Mouse (Mus musculus): ENCODE results near the gene Gp5. TPM values are rescaled to one million over a fixed set of nuclear protein-coding genes. Genes with fewer than 3 reads are reported as not detected.

The Gp5 gene
- total and polyA plus RNA-seq, 2 experiments = 0.20 to 0.28 TPM

DNA sequence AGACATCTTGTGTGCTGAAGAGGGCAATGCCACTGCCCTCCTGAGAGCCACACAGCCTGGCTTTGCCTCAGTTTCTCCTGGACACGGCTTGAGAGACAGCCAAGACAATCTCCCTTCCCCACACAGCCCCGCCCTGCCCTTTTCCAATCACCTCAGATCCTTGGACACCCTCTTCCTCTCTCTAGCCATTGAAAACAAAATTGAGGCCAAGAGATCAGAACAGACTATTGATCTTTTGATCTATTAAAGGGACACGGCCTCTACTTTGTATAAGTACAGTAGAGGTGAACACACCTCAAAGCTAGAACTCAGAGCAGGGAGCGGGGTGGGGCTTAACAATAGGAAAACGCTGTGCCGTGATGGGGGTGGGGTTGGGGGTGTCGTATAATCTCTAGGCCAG lies 52.1 kb downstream of the Gp5 start:
- WGBS = 32% methylated on average over 7 of the region's 7 CpGs
- Histone ChIP-seq H3K27me3 (ENCODE audit: control insufficient read depth, insufficient read depth, low read length) (no peaks in the 10 kb centered on the region), H3K36me3 (ENCODE audit: control insufficient read depth, insufficient read depth, low read length) (no peaks in the 10 kb centered on the region), H3K4me1 (ENCODE audit: control insufficient read depth, insufficient read depth, low read length) (peaks cover 59% of the 10 kb centered on the region), H3K79me2 (ENCODE audit: control insufficient read depth, insufficient read depth, low read length) (peaks cover 10% of the 10 kb centered on the region; the same call in 1 of the 2 replicates), H3K9ac (ENCODE audit: low read depth, low read length) (0 out of 2 replicates have a peak overlapping the region, but pooled peaks have one; percentile 1), H3K4me3 (ENCODE audit: insufficient read depth, low read depth, low read length) (no peak overlapping the region), H3K27ac (replicated peaks; ENCODE audit: insufficient read depth, low read depth, low read length) (peak overlapping the region; percentile 89)
- TF ChIP-seq CTCF (IDR thresholded peaks at IDR 0.05; ENCODE audit: low read depth, low read length) (no peak), POLR2A (IDR thresholded peaks at IDR 0.05; ENCODE audit: extremely low read depth, insufficient read depth, low read length) (no peak)
- peak; percentile 92 for DNase-seq (ENCODE audit: extremely low read depth, low read depth, low spot score)

DNA sequence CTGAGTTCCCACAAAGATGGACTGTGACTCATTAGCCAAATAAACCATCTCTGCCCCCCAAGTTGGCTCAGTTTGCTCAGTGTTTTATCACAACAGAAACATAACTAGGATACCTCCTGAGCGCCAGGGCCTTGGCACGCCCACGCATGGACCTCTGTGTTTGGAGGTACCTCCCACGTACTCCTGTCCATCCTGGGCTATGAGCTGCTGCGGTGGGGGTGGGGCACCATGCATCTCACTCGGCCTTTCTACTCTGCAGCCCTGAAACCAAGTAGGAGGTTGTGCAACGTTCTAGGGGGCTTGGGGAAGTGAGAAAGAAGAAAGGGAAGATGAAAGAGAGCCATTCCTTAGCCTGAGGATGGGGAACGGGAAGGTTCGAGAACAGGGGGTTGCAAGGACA lies 52.9 kb downstream of the Gp5 start:
- H3K27ac ChIP-seq (replicated peaks; ENCODE audit: insufficient read depth, low read depth, low read length) = peak overlapping the region; percentile 89
- no peaks in the 10 kb centered on the region for H3K27me3 ChIP-seq (ENCODE audit: control insufficient read depth, insufficient read depth, low read length)
- peaks cover 59% of the 10 kb centered on the region for H3K4me1 ChIP-seq (ENCODE audit: control insufficient read depth, insufficient read depth, low read length)
- H3K79me2 ChIP-seq (ENCODE audit: control insufficient read depth, insufficient read depth, low read length) = peaks cover 10% of the 10 kb centered on the region; the same call in 1 of the 2 replicates
- H3K4me3 ChIP-seq (ENCODE audit: insufficient read depth, low read depth, low read length) = no peak overlapping the region
- DNase-seq (ENCODE audit: extremely low read depth, low read depth, low spot score) = peak; percentile 83
- TF ChIP-seq CTCF (IDR thresholded peaks at IDR 0.05; ENCODE audit: low read depth, low read length) = no peak
- no peak for TF ChIP-seq POLR2A (IDR thresholded peaks at IDR 0.05; ENCODE audit: extremely low read depth, insufficient read depth, low read length)
- 26% methylated on average over 9 of the region's 9 CpGs for WGBS
- no peaks in the 10 kb centered on the region for H3K36me3 ChIP-seq (ENCODE audit: control insufficient read depth, insufficient read depth, low read length)
- peak overlapping the region; percentile 1; the same call in 1 of the 2 replicates for H3K9ac ChIP-seq (ENCODE audit: low read depth, low read length)

Other genes with a start within 250 kb of the Gp5 start
- gene Hes1, start 246.4 kb downstream of the Gp5 start, total RNA-seq (2014; rRNA removed) = 2.8 and 5.8 TPM in 2 replicates
- gene Hes1, start 246.4 kb downstream of the Gp5 start, polyA plus RNA-seq (2012; rRNA removed) = 26.9 and 28.5 TPM in 2 replicates
- 137 and 158 TPM in 2 replicates for gene Cpn2, start 43.3 kb downstream of the Gp5 start, total RNA-seq (2014; rRNA removed)
- gene Cpn2, start 43.3 kb downstream of the Gp5 start, polyA plus RNA-seq (2012; rRNA removed) = 263 and 285 TPM in 2 replicates
- 0.07 TPM in 1 of 2 replicates, not detected in the other for gene Lrrc15, start 27.5 kb downstream of the Gp5 start, total RNA-seq (2014; rRNA removed)
- gene Lrrc15, start 27.5 kb downstream of the Gp5 start, polyA plus RNA-seq (2012; rRNA removed) = 0.02 TPM in 1 of 2 replicates, not detected in the other
- 80.9 and 97.7 TPM in 2 replicates for gene Atp13a3, start 95.2 kb upstream of the Gp5 start, total RNA-seq (2014; rRNA removed)
- 46.3 and 52.7 TPM in 2 replicates for gene Atp13a3, start 95.2 kb upstream of the Gp5 start, polyA plus RNA-seq (2012; rRNA removed)
- 1.2 and 1.3 TPM in 2 replicates for gene Tmem44, start 240.1 kb upstream of the Gp5 start, total RNA-seq (2014; rRNA removed)
- gene Tmem44, start 240.1 kb upstream of the Gp5 start, polyA plus RNA-seq (2012; rRNA removed) = 0.80 and 2.0 TPM in 2 replicates